Mouse (Mus musculus) retina, adult 2 months (tissue): ENCODE measurements around the gene Abcc5.
"Not testable (repeated sequence)": the region's sequence is repeated elsewhere in the genome, so short reads cannot be mapped to it uniquely, and the experiment has no call there.

Experiments used
- DNase-seq: peaks from one replicate; pipeline ENCODE4 v3.0.0-alpha.2; 2012; ENCODE audit warnings: low read depth, low spot score

Abcc5 gene

DNA sequence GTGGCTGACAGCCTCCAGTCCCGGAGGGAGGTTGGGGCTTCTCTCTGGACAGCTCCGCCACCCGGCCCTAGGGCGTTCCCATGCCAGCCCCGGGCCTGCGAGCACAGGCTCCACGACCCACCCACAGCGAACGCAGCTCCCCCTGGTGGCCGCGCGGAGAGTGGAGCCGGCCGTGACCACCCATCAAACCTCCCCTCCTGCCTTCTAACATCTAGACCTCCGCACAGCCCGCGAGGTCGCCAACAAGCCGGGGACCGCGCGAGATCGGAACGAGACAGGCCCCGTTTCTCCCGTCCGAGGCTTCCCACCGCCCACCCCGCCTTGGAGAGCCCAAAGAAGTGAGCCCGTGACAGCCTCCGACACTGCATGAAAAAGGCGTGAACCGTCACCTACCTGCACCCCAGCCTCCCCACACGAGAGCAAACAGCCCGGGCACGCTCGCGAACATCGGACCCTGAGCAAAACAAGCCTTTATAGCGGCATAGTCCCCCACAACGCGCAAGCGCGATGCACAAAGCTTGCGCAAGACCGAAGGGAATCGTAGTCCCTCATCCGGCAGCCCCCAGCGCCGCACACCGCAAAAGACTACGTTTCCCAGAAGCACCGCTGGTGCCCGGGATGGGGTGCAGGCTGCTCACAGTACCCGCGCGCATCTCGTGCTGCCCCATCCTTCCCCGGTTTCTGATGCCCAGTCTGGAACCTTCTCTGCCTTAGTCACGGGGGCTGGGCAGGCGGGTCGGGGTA is at the start of gene Abcc5:
Gene Abcc5, minus strand, starts transcription at position 540 of the 744 bp plus-strand sequence.
- peak; percentile 81 for DNase-seq

DNA sequence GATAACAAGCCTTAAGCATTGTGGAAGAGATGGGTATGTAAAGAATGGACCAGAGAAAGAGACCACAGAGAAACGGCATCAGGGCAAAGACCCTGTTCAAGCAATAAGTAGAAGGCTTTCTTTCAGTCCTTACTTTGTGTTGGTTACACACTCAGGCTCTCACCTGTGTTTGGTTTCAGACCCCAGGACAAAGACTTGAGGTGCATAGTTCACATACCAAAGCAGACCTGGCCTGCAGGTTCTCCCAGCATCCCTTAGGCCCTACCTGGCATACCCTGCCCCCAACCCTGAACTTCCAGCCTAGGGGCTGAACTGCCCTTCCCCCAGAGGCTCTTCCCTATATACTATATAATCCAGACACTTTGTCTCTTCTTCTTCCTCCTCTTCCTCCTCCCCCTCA is 49.1 kb upstream of the Abcc5 start:
- DNase-seq: no peak

DNA sequence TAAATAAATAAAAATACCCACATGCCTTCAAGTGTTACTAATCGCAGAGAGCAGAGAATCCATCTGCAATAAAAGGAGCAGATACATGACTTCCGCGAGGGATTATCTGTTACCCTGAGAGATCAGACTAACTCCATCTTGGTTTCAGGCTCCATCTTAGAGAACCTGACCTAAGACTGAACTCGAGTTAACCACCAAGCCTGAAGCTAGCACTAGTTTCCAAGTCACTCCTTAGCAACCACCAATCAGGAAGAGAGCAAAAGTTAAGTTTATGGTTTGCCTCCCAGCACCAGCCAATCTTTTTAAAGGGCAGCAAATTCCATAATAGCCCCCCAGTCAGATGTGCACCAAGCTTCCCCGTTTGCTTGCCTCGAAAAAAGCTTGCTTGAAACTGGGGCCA is 48.6 kb upstream of the Abcc5 start:
- DNase-seq: no peak

DNA sequence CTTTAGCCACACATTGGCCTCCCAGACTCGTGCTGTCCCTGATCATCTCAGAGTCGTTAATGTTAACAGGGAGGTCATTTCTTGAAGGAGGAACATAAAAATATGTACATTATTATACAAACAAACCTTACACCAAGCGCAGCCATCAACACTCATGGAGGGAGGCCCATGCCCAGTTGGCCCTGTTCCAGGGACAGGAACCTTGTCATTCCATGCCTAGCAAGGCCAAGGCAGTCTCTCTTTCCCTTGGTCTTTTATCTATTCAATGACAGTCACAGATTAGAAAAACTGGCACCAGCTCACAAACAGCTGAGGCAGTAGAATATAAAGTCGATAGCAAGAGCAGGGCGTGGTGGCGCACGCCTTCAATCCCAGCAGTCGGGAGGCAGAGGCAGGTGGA is 48.0 kb upstream of the Abcc5 start:
- DNase-seq: no peak

DNA sequence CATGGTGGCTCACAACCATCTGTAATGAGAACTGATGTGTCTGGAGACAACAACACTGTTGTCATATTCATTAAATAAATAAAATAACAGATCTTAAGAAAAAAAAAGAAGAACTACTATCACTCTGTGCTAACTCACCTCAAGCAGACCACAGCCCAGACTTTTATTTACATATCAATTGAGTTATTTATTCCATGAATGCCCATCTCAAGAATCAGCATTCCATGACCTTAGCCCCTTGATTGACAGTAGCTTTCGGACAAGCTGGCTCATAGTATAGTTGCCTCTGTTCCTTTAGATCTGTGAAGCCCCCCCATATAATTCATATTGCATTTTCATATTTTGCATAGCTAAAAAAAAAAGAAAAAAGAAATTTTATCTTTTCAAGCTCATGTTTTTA is 47.6 kb upstream of the Abcc5 start:
- DNase-seq: no peak

DNA sequence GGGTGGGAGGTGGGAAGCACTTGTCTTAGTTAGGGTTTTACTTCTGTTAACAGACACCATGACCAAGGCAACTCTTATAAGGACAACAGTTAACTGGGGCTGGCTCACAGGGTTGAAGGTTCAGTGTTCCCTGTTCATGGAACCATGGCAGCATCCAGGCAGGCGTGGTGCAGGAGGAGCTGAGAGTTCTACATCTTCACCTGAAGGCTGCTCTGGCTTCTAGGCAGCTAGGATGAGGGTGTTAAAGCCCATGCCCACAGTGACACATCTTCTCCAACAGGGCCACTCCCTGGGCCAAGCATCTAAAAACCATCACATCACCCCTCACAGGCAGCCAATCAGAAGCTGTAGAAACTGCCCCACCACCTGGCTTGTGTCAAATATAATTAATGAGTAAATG is 45.5 kb upstream of the Abcc5 start:
- no peak for DNase-seq

DNA sequence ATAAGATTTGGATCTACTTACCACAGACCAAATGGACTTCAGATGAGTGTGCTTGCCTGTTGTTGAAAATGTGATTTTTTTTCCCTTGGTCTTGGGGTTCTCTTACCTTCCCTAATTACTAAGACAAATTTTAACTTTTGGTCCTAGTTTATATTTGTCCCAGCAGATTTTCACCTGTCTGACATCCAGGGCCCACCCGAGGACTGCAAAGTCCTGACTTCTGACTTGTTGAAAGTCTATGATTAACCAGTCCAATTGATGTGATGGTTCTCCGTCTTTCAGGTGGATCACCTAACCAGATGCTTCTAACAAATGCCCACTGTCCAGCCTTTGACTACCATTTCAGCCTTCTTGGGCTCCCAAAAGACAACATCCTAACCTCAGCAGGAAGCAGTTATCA is 44.8 kb upstream of the Abcc5 start:
- DNase-seq: no peak

DNA sequence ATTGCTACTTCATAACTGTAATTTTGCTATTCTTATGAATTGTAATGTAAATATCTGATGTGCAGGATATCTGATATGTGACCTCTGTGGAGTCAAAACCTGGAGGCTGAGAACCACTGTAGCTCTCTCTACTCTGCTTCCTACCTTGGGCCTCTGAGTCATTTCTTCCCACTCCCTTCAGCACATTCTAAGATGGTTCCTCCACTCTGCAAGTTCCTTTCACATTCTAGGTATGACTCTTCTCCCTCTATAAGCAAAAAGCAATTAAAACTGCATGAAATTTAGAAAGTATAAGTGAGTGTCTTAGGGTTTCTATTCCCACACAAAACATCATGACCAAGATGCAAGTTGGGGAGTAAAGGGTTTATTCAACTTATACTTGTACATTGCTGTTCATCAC is 38.5 kb upstream of the Abcc5 start:
- no peak for DNase-seq

DNA sequence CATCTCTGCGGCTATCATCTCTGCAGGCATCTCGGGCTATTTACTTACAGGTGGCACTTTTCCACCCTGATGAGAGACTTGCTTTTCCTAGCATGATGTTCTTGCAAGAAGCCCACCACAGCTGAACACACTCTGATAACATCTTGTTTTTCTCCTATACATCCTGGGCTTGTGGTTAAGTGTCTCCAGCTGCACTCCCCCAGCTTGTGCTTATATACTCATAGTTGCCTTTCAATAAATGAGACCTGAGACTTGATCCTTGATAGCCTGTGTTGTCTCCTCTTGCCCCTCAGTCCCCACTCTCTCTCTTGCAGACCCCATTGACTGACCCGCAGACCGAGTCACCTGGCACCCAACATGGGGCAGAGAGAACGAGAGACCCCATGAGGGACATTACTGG is 32.5 kb upstream of the Abcc5 start:
- not testable (repeated sequence) for DNase-seq

DNA sequence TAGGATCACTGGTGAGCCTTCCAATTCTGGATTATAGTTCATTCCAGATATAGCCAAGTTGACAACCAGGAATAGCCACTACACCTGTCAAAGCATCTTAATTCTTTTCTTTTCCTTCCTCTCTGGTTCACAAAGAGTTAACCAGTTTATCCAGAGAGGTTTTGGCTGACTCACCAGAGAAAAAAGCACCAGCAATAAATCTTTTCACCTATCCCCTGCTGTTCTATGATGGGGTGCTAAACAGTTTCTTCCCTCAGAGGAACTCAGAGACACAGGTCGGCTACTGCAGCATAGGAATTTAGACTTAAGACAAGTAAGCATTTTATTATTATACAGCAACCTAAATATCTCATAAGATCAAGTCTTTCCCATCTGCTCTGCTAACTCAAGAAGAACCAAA is 29.9 kb upstream of the Abcc5 start:
- no peak for DNase-seq

DNA sequence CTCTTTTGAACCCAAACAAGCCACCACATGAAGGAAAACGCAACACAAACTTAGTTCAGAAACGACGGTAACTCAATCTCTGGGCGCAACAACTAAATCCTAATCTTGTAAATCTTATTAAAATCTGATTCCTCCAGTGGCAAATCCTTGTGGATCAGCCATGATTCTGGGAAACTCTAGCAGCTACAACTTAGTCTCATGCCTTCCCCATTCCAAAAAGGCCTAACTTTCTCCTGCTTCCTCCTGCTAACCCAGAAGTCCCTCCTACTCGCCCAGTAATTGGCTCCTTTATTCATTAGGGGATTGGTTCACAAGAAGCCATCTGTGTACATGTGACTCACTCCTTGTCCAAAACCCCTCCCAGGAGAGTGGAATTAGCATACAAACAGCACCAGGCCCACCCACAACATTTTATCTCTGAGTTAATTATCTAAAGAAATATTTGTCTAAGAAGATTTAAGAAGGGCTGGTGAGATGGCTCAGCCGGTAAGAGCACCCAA is 28.0 kb upstream of the Abcc5 start:
- no peak for DNase-seq

DNA sequence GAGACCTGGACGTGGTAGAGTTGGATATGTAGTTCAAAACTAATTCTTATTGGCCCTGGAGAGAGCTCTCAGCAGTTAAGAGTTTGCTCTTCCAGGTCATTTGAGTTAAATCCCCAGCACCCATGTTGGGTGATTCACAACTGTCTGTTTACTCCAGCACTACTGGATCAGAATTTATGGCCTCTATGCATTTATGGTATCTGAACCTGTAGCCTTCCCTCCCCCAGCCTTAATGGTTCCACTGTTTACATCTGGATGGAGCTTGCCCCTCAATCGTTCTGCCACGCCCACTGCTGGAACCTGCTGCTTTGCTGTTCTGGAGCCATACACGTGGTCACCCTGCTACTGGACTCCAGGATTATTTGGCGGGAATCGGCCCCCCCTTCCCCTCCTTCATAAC is 25.6 kb upstream of the Abcc5 start:
- no peak for DNase-seq

DNA sequence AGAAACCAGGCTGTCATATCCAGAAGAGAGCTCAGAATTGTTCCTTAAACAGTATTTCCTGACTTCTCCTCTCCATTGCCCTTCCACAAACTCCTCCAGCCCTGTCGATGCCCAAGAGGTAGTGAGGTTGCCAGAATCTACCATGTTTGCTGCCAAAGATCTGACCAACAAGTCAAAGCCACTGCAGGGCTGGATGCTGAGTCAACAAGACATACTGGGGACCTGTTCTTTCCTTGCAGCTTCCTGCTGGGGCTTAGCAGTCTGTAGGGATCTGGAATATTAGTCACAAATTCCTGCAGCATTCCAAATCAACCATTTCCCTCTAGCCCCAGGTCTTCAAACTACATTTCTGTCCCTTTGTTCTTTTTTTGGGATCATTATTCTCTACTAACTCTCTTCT is 19.7 kb upstream of the Abcc5 start:
- no peak for DNase-seq

DNA sequence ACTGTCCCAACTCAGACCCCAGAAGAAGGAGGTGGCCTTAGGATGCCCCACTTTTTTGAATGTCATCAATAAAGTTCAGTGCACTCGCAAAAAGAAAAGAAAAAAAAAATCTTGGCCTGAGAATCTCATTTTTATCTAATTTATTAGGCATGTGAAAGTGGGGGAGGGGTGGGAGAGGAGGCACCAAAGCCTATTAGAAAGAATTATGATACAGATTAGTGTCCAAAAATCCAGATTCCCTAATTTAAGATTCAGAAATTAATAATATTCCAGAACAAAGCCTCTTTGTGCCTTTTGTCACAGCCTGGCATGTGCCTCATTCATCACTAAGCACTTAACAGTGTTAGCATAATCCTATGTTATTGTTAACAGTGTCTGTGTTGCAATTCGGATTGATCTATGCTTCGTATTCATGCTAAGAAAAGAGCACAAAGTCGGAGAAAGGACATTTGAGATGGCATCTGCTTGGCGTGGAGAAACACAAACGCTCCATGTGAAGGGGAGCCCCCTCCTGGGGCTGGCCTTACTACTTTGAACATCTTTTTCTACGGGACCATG is 18.7 kb upstream of the Abcc5 start:
- no peak for DNase-seq

DNA sequence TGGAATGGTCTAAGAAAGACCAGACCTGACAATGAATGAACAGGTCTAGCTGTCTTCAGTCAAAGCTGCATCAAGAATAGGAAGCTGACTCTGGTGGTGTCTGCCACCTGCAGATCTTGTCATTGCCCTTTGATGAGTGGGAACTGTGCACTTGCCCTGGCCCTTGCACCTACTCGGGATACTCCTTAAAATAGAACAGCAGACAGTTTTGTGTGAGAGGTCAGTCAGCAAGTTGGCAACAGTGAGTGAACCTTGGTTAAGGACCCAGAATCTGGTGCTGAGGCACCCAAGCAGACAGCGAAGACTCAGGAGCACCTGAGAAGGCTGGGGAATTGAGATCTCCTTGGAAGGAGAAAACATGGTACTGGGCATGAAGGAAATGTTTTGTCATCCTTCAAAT is 16.7 kb upstream of the Abcc5 start:
- no peak for DNase-seq

DNA sequence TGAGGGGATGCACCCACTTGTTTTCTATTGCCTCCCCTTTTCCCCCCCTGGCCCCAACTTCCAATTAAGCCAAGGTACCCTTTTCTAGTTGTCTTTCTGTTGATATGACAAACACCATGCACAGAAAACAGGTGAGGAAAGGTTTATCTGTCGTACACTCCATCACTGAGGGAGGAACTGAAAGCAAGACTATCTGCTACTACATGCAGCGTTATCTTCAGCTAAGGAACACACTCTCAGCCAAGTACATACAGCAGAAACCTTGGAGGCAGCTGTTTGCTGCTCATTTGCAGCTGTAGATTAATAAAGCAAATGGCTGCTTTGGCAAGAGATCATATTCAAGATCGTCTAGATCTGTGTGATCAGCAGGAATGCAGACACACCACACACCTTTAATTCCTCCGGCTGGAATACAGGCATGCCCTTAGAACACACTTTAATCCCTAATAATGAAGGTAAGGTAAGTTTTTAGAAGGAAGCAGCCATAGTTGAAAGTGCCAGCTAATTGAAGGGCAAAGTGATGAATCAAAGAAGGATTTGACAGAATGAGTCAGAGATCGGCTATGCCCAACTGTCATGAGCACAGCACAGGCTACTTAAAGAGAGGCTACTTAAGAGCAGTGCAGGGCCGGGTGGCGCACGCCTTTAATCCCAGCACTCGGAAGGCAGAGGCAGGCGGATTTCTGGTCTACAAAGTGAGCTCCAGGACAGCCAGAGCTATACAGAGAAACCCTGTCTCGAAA is 12.7 kb upstream of the Abcc5 start:
- no peak for DNase-seq

DNA sequence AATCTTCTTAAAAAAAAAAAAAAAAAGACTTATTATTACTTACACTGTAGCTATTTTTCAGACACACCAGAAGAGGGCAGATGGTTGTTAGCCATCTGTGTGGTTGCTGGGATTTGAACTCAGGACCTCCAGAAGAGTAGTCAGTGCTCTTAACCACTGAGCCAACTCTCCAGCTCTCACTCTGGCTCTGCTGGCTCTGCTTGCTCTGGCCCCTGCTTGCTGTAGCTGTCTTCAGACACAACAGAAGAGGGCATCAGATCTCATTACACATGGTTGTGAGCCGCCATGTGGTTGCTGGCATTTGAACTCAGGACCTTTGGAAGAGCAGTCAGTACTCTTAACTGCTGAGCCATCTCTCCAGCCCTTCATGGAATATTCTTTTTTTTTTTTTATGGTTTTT is 11.9 kb upstream of the Abcc5 start:
- not testable (repeated sequence) for DNase-seq

DNA sequence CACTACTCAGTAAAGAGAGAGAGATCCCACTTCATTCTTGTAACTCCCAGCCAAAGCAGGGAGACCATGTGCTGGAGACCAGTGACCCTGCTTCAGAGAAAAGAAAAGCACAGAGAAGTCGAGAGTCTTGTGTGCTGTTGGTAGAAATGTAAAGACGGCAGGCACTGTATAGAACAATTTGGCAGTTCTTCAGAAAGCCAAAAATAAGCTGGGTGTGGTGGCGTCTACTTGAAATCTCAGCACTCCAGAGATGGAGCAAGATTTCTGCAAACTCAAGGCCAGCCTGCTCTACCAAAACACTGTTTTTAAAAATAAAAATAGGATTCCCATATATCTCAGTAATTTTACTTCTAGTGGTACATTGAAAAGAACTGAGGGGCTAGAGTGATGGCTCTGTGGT is 10.1 kb upstream of the Abcc5 start:
- no peak for DNase-seq

DNA sequence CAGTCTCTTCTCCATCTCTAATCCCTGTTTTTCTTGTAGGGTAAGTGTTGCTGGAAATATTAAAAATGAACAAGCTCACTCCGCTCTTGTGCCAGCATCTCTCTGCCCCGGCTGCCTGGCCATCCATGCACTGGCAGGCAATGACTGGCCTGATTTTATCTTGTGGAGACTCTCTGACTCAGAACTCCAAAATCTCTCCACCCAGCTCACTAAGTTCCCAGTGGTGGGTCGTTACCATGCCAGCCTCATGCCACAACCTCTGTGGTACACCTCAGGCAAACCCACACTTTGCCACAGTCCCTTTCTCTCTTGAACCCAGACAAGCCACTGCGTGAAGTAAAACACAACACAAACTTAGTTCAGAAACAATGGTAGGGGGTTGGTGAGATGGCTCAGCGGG is 3.1 kb upstream of the Abcc5 start:
- DNase-seq: no peak

DNA sequence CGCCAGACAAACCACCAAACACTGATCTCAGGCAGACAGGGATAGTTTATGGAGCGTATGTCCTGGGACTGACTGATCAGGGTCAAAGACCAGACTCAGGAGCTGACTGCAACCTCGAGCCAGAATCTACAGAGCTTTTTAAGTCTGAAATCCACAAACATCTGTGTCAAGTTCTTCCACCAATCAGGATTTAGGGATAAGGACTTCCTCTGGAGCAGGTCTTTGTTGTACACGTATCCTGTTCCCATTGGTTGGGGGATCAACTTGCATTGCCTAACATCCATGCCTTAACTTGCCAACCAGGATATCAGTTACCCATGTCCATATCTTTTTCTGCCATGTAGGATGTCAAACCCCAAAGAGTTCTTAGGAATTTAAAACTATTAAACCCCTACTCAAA is 1.4 kb upstream of the Abcc5 start:
- no peak for DNase-seq

DNA sequence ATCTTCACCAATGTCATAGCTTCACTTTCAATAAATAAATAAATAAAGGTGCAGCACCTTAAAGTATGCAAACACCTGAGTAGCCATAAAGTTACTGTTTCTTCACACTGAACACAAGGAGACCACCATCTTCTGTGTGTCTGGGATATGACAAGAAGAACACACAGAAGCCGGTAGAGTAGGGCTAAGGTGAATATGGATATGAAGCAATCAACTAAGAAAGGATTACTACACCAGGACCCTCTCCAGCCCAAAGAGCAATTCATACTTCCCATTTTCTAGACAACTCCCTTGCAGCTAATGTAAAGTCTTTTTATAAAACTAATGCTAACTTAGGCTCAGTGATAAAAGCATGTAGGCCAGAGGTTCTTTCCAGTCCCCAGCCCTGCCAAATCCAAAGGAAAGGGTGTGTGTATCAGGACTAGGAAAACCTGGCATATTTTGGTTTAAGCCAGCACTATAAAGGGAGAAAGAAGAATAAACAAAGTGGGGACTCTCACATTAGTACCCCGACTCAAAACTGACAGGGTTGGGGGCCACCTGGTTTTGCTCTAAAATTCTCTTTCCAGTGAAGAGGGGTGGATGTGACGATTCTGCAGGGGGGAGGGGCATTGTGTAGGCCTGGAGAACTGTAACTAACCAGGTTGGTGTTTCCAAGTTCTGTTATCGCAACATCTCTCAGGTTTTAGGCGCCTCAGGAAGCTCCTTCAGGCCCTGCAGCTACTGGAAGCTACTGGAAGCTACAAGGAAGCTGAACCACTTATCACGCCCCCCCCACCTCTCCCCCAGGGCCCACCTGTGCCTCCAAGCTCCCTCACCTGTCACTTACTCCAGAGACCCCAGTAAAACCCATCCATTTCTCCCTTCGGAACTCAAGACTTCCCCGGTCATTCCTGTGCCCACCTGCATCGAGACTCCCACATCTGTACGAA is 1.2 kb downstream of the Abcc5 start:
- no peak for DNase-seq

DNA sequence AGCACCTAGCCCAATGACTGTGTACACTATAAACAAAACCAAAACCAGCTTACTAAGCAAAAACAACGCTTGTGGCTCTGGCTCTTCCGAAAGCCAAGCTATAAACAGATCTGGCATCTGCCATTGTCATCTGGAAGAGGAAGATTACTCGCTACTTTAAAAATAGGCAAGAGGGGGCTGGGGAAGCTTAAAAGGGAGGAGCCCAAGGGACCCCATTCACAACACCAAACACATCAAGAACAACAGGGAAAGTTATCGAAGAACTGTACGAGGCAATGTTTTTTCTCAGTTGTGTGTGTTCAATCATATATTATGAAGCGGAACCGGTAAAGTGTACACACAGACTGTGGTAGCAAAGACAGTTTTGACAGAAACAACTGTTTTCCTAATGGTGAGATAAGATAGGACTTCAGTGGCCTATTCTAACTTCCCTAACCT is 1.9 kb downstream of the Abcc5 start:
- no peak for DNase-seq
